Mouse (Mus musculus) liver, embryonic 14.5 days (tissue): ENCODE results near the gene Tpr.

Source experiments
- CTCF ChIP-seq: IDR thresholded peaks from 2 replicates; pipeline ENCODE4 v1.5.1; 2016; ENCODE audit warnings: antibody characterized with exemption, low read depth, control low read depth
- EP300 ChIP-seq: IDR thresholded peaks from 2 replicates; pipeline ENCODE4 v1.6.1; 2016; ENCODE audit warnings: antibody characterized with exemption, low read depth

DNA sequence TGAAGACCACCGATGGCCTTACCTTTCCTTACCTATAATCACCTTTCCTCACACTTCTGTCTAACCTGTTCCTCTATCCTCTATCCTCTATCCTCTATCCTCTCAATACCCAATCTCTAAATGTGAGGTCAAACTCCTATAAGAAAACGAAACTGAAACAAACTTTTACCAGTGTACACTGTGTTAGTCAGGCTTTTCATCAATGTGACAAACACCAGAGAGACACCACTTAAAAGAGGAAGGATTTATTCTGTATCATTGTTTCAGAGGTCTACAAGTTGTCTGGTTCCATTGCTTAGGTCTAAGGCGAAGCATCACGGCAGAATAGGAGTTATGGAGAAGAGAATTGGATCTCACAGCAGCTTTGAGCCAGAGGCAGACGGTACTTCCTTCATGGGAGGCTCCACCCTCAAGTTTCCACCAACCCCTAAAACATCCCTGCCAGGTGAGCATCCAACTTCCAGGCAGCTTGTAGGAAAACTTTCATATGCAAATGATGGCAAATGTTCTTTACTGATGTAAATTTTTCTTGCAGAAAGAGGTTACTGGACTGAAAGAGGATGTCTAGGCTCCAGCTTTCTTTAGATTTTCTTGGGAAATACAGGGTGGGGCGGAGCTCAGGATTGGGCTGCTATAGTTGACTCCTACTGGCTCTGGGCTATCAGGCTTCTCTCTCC, 104.1 kb downstream of the Tpr start:
- TF ChIP-seq CTCF (no peak), EP300 (no peak)
